Mouse (Mus musculus) heart, embryonic 14.5 days (tissue): ENCODE measurements around the gene Tbc1d10a. TPM values are rescaled to one million over a fixed set of nuclear protein-coding genes. Genes with fewer than 3 reads are reported as not detected.

Source experiments
- ATAC-seq: fragments of 200-750 bp; cut with Nextera tagmentation; 2 replicates; pipeline ENCODE4 v1.8.0; 2017; ENCODE audit warnings: low read depth, moderate TSS enrichment; ENCODE audit not compliant: insufficient number of reproducible peaks, insufficient read depth, low FRiP score
- H3K27ac ChIP-seq, 2 experiments: fragments of 200-500 bp in 1 of 2; fragments of 300-500 bp in 1 of 2; sonication (generic) in 1 of 2; replicated peaks in 1 of 2; 2 replicates each; pipeline ENCODE4 v1.5.1; 2012 to 2014; ENCODE audit warnings: low read depth in 2 of 2, low read length in 2 of 2, control low read depth in 1 of 2, mild to moderate bottlenecking in 1 of 2, mixed read lengths in 1 of 2; ENCODE audit not compliant: control insufficient read depth in 1 of 2, insufficient read depth in 1 of 2
- H3K27me3 ChIP-seq: fragments of 300-500 bp; sonication (generic); 2 replicates; pipeline ENCODE4 v1.6.1; 2014; ENCODE audit warnings: mild to moderate bottlenecking, low read length, control low read depth; ENCODE audit not compliant: control insufficient read depth, insufficient read depth
- H3K36me3 ChIP-seq: fragments of 300-500 bp; sonication (generic); 2 replicates; pipeline ENCODE4 v1.6.1; 2014; ENCODE audit warnings: mild to moderate bottlenecking, control low read depth, low read length, mixed read lengths; ENCODE audit not compliant: control insufficient read depth, insufficient read depth
- H3K4me1 ChIP-seq, 2 experiments: fragments of 200-500 bp in 1 of 2; fragments of 300-500 bp in 1 of 2; sonication (generic) in 1 of 2; 2 replicates each; pipeline ENCODE4 v1.6.1; 2012 to 2014; ENCODE audit warnings: low read length in 2 of 2, control low read depth in 1 of 2, mixed read lengths in 1 of 2; ENCODE audit not compliant: control insufficient read depth in 2 of 2, insufficient read depth in 2 of 2
- H3K4me2 ChIP-seq: fragments of 300-500 bp; sonication (generic); 2 replicates; pipeline ENCODE4 v1.6.1; 2014; ENCODE audit warnings: mild to moderate bottlenecking, low read length
- H3K4me3 ChIP-seq, 2 experiments: fragments of 200-500 bp in 1 of 2; fragments of 300-500 bp in 1 of 2; sonication (generic) in 1 of 2; 2 replicates each; pipeline ENCODE4 v1.5.1; 2012 to 2014; ENCODE audit warnings: low read length in 2 of 2, mild to moderate bottlenecking in 2 of 2, control low read depth in 1 of 2, low read depth in 1 of 2, moderate library complexity in 1 of 2; ENCODE audit not compliant: control insufficient read depth in 1 of 2, insufficient read depth in 1 of 2
- H3K9ac ChIP-seq: fragments of 300-500 bp; sonication (generic); 2 replicates; pipeline ENCODE4 v1.6.1; 2014; ENCODE audit warnings: mild to moderate bottlenecking, low read length
- H3K9me3 ChIP-seq: fragments of 300-500 bp; sonication (generic); 2 replicates; pipeline ENCODE4 v1.6.1; 2016; ENCODE audit warnings: low read length, control low read depth; ENCODE audit not compliant: control insufficient read depth
- WGBS: fragments of 180-500 bp; shearing (Covaris S2); extraction: QIAGEN DNeasy Blood & Tissue Kit; methylation state at CpG from one replicate; pipeline ENCODE4 v1.1.7; 2014; 5-methylcytosine and 5-hydroxymethylcytosine counted together
- microRNA-seq: library from miRNA; unstranded; fragments of <30 nt; microRNA quantifications from one replicate; pipeline ENCODE4, GENCODE M21; 2016
- polyA plus RNA-seq: library from polyadenylated mRNA; unstranded; fragments of >200 nt; fragmentation: Nextera tagmentation; extraction: Ambion mirVana; gene quantifications from 2 replicates; pipeline ENCODE4 v1.2.1, GENCODE M21; 2014

Tbc1d10a gene
- polyA plus RNA-seq, 1 experiment from 2014 or later, result 10.0 TPM

DNA sequence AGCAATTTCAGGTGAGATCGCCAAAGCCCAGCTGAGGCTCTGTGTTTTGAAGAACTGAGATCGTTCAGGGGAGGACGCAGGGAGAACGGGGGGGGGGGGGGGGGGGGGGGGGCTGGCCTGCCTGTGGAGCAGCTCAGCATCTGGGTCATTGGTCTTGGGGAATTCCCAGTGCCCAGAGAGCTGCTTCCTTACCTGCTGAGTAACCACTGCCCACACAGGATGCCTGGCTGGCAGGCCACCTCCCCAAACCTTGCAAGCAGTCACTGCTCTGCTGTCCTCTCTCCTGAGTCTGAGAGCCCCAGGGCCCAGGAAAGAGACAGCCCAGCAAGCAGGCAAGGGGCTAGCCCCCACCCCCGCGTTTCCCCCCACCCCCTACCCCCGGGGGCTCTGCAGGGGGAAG lies 76.3 kb downstream of the Tbc1d10a start:
- 24% methylated on average over 6 of the region's 7 CpGs for WGBS
- H3K4me1 ChIP-seq, result peaks cover 35 to 56% of the 10 kb centered on the region in 2 experiments
- ATAC-seq, result no peak
- no peak overlapping the region for H3K4me2 ChIP-seq
- no peaks in the 10 kb centered on the region for H3K9me3 ChIP-seq
- peaks cover 32% of the 10 kb centered on the region for H3K27me3 ChIP-seq
- H3K27ac ChIP-seq, result no peak overlapping the region
- H3K36me3 ChIP-seq, result no peaks in the 10 kb centered on the region
- H3K9ac ChIP-seq, result no peak overlapping the region
- no peak overlapping the region for H3K4me3 ChIP-seq

- no peaks in the 10 kb centered on the region for H3K9me3 ChIP-seq
- 25% methylated on average over 1 of the region's 1 CpGs for WGBS
- ATAC-seq, result no peak
- peaks cover 35 to 56% of the 10 kb centered on the region in 2 experiments for H3K4me1 ChIP-seq
- no peak overlapping the region for H3K4me3 ChIP-seq
- H3K27me3 ChIP-seq, result peaks cover 37% of the 10 kb centered on the region
- no peak overlapping the region for H3K4me2 ChIP-seq
- no peaks in the 10 kb centered on the region for H3K36me3 ChIP-seq
- no peak overlapping the region for H3K9ac ChIP-seq
- no peak overlapping the region for H3K27ac ChIP-seq
Observed at GRCm38 (mm10) chr11:4263296-4263695, 76.7 kb downstream of the Tbc1d10a start.

DNA sequence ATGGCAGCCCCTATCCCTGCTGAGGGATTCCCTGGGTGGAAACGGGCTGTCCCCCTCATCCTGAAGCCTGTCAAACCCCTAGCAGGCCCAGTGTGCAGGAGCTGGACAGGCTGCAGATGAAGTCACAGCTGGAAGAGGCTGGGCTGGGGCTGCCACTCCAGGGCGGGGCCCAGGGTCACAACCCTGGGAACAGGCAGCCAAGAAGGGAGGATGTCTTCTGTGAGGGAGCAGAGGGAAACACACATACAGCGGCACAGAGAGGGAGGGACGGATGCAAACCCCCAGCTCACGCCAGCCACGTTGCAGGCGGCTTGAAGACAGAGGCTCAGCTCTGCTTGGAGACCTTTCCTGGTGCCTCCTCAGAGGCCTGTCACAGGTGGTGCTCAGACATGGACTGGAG lies 77.5 kb downstream of the Tbc1d10a start:
- no peak overlapping the region for H3K4me2 ChIP-seq
- peaks cover 35 to 56% of the 10 kb centered on the region in 2 experiments for H3K4me1 ChIP-seq
- ATAC-seq, result no peak

More for the DNA sequence above, 77.5 kb downstream of the Tbc1d10a start:
- Histone ChIP-seq H3K9ac (no peak overlapping the region), H3K4me3 (no peak overlapping the region), H3K27ac (no peak overlapping the region), H3K9me3 (no peaks in the 10 kb centered on the region), H3K27me3 (peaks cover 44% of the 10 kb centered on the region), H3K36me3 (no peaks in the 10 kb centered on the region)
- 60% methylated on average over 7 of the region's 7 CpGs for WGBS

Small RNA genes lying within 50 kb of the gene (microRNA-seq; reads per million reads assigned to microRNA genes)
- gene Mir3060, result 6.7 reads per million, percentile 17 among the genes with 10 or more reads in this experiment

Other genes with a start within 250 kb of the Tbc1d10a start
- 37.7 and 41.3 TPM in 2 replicates for gene Pes1, start 222.8 kb upstream of the Tbc1d10a start, polyA plus RNA-seq
- not detected in 2 replicates for gene 4930556J24Rik, start 210.0 kb upstream of the Tbc1d10a start, polyA plus RNA-seq
- gene Gal3st1, start 203.2 kb upstream of the Tbc1d10a start, polyA plus RNA-seq, result 0.20 TPM in 1 of 2 replicates, not detected in the other
- gene Sec14l4, start 155.3 kb upstream of the Tbc1d10a start, polyA plus RNA-seq, result not detected in 2 replicates
- gene Sec14l3, start 121.9 kb upstream of the Tbc1d10a start, polyA plus RNA-seq, result not detected in 2 replicates
- 28.8 and 32.3 TPM in 2 replicates for gene Mtfp1, start 91.3 kb upstream of the Tbc1d10a start, polyA plus RNA-seq
- gene Sec14l2, start 63.4 kb upstream of the Tbc1d10a start, polyA plus RNA-seq, result 0.58 TPM in 2 replicates
- gene Rnf215, start 51.6 kb upstream of the Tbc1d10a start, polyA plus RNA-seq, result 20.6 and 21.2 TPM in 2 replicates
- gene Ccdc157, start 26.5 kb upstream of the Tbc1d10a start, polyA plus RNA-seq, result 3.0 and 3.2 TPM in 2 replicates
- gene Sf3a1, start 26.4 kb upstream of the Tbc1d10a start, polyA plus RNA-seq, result 31.6 and 34.3 TPM in 2 replicates
- gene Castor1, start 31.4 kb downstream of the Tbc1d10a start, polyA plus RNA-seq, result 5.7 and 5.9 TPM in 2 replicates
- not detected in 2 replicates for gene Osm, start 49.6 kb downstream of the Tbc1d10a start, polyA plus RNA-seq
- gene Lif, start 70.8 kb downstream of the Tbc1d10a start, polyA plus RNA-seq, result 0.24 TPM in 1 of 2 replicates, not detected in the other